Mouse (Mus musculus) embryonic facial prominence, embryonic 10.5 days (tissue): ENCODE results near the gene Gpc6. TPM values are rescaled to one million over a fixed set of nuclear protein-coding genes. Genes with fewer than 3 reads are reported as not detected.

ENCODE experiments used
- DNase-seq: peaks from one replicate; pipeline ENCODE4 v3.0.0-alpha.2; 2017; ENCODE audit warnings: low spot score
- H3K27ac ChIP-seq: fragments of 300-500 bp; sonication (generic); replicated peaks from 2 replicates; pipeline ENCODE4 v1.5.1; 2016; ENCODE audit warnings: mild to moderate bottlenecking
- H3K27me3 ChIP-seq: fragments of 300-500 bp; sonication (generic); replicated peaks from 2 replicates; pipeline ENCODE4 v1.6.1; 2016; ENCODE audit warnings: low read depth, mild to moderate bottlenecking; ENCODE audit not compliant: poor library complexity, severe bottlenecking
- H3K36me3 ChIP-seq: fragments of 300-500 bp; sonication (generic); replicated peaks from 2 replicates; pipeline ENCODE4 v1.6.1; 2016; ENCODE audit warnings: mild to moderate bottlenecking, moderate library complexity
- H3K4me1 ChIP-seq: fragments of 300-500 bp; sonication (generic); 2 replicates; pipeline ENCODE4 v1.6.1; 2016
- H3K4me3 ChIP-seq: fragments of 300-500 bp; sonication (generic); 2 replicates; pipeline ENCODE4 v1.5.1; 2016; ENCODE audit warnings: mild to moderate bottlenecking, moderate library complexity
- H3K9me3 ChIP-seq: fragments of 300-500 bp; sonication (generic); 2 replicates; pipeline ENCODE4 v1.6.1; 2016; ENCODE audit warnings: mild to moderate bottlenecking
- WGBS: fragments of 180-500 bp; shearing (Covaris S2); methylation state at CpG from one replicate; pipeline ENCODE4 v1.1.7; 2016; 5-methylcytosine and 5-hydroxymethylcytosine counted together
- polyA plus RNA-seq: library from polyadenylated mRNA; unstranded; fragments of >200 nt; fragmentation: Nextera tagmentation; extraction: Ambion mirVana; gene quantifications from 2 replicates; pipeline ENCODE4 v1.2.1, GENCODE M21; 2016

Gene Gpc6
- 41.4 and 42.9 TPM in 2 replicates for polyA plus RNA-seq

DNA sequence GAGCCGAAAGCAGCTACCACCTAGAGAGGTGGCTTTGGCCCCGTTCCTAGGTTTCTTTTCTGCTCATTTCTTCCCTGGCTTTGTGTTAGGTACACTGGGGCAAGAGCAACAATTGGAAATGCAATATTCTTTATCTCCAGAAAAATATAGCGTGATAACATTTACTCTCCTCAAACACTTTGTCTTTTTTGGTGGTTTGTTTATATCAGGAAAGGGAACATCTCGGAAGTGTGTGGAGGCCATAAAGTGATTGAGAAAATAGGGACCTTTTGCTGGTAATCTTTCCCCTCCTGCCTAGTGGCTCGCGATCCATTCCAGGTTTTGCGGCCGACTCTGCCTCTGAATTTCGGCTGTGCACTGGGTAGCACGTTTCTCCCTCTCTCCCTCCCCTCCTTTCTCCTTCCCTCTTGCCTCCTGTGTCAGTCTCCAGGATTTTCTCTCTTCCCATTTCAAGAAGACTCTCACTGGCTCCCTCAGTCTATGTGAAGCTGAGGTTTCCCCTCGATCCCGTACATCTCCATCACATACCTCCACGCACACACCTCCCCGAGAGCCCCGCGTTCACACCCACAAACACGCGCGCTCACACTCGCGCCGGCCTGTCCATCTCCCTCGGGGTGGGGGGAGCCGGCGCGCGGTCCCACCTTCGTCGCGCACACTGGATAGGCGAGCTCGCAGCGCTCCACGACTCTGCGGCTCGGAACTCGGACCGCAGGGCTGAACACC, at the start of gene Gpc6:
Gene Gpc6, plus strand, starts transcription at position 440 of the 726 bp plus-strand sequence.
- peak within 1 kb of the TSS; percentile 90 for H3K4me3 ChIP-seq
- H3K9me3 ChIP-seq: no peaks in the 10 kb centered on the region
- no peaks in the 10 kb centered on the region for H3K36me3 ChIP-seq
- H3K27ac ChIP-seq: peak within 1 kb of the TSS; percentile 97
- H3K4me1 ChIP-seq: peaks cover 24% of the 10 kb centered on the region
- WGBS: under 1% methylated on average over 38 of the region's 38 CpGs
- DNase-seq: peak; percentile 92
- H3K27me3 ChIP-seq: no peaks in the 10 kb centered on the region

- Histone ChIP-seq H3K4me3 (no peak overlapping the region), H3K9me3 (no peaks in the 10 kb centered on the region), H3K4me1 (no peaks in the 10 kb centered on the region), H3K36me3 (no peaks in the 10 kb centered on the region), H3K27ac (no peak overlapping the region), H3K27me3 (no peaks in the 10 kb centered on the region)
- WGBS: 66% methylated on average over 7 of the region's 7 CpGs
- no peak for DNase-seq
Observed at GRCm38 (mm10) chr14:116882480-116883044, 42.6 kb upstream of the Gpc6 start.

DNA sequence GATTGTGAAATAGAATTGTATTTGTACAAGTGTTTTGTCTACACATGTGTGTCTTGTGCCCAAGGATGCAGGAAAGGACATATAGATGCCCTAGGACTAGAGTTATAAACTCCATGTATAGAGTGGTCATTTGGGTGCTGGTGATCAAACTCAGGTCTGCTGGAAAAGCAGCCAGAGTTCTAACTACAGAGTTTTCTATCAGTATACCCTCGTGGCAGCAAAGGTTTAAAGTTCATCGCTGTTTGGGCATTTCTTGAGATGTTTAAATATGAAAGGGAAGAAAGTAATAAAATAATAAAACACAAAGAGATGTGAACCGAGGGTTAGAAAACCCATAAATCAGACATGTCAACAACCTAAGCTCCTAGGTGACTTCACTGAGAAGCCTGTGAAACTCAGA, 30.8 kb upstream of the Gpc6 start:
- no peak overlapping the region for H3K4me3 ChIP-seq
- H3K27ac ChIP-seq: no peak overlapping the region
- no peaks in the 10 kb centered on the region for H3K27me3 ChIP-seq
- H3K36me3 ChIP-seq: no peaks in the 10 kb centered on the region
- no peaks in the 10 kb centered on the region for H3K9me3 ChIP-seq
- no peak for DNase-seq
- H3K4me1 ChIP-seq: no peaks in the 10 kb centered on the region
- 76% methylated on average over 3 of the region's 3 CpGs for WGBS

- WGBS: 47% methylated on average over 1 of the region's 1 CpGs
- Histone ChIP-seq H3K4me3 (no peak overlapping the region), H3K9me3 (no peaks in the 10 kb centered on the region), H3K36me3 (no peaks in the 10 kb centered on the region), H3K27me3 (no peaks in the 10 kb centered on the region), H3K27ac (no peak overlapping the region), H3K4me1 (no peaks in the 10 kb centered on the region)
- DNase-seq: no peak
Observed at GRCm38 (mm10) chr14:116897971-116898370, 27.1 kb upstream of the Gpc6 start.

GRCm38 (mm10) chr14:116911768-116912167, 13.3 kb upstream of the Gpc6 start:
- Histone ChIP-seq H3K9me3 (no peaks in the 10 kb centered on the region), H3K27ac (no peak overlapping the region), H3K4me1 (peaks cover 2% of the 10 kb centered on the region), H3K4me3 (no peak overlapping the region), H3K36me3 (no peaks in the 10 kb centered on the region), H3K27me3 (no peaks in the 10 kb centered on the region)
- 91% methylated on average over 1 of the region's 1 CpGs for WGBS
- no peak for DNase-seq

DNA sequence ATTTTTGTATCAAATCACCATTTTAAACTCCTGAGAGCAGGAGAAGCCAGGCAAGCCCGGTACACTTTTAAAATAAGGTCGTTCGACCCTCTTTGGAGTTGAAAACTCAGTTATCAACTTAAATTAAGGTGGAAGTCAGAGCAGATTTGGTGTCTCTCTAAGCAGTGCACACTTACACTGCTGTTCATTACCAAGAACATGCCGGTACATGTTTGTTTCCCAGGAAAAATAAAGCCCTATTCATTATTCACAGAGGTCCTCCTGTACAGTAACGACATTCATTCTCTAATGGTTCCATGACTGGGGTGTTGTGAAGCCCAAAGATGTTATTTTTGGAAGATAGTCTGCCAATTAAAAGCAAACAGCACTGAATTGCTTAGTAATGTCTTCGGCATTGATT, 8.2 kb upstream of the Gpc6 start:
- no peak for DNase-seq
- H3K27me3 ChIP-seq: no peaks in the 10 kb centered on the region
- peaks cover 7% of the 10 kb centered on the region for H3K4me1 ChIP-seq
- WGBS: 52% methylated on average over 6 of the region's 6 CpGs
- H3K36me3 ChIP-seq: no peaks in the 10 kb centered on the region
- H3K4me3 ChIP-seq: no peak overlapping the region
- no peaks in the 10 kb centered on the region for H3K9me3 ChIP-seq
- no peak overlapping the region for H3K27ac ChIP-seq

DNA sequence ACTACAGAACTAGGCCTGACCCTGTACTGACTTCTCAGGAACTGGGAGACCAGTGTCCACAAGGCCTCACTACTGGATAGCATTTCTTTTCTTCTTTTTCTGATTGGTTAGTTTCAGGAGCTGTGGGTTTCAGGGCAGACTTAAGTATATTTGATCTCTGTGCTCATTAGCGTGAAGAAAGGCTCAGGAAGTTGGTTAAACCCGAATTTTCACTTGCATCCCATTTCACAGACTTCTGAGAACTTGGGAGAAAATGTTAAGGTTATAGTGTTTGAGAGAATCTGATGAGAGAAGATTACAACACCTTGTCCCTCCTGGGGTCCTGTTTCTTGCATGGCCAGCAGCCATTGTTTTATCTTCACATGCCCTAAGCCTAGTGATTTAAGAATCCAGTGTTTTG, 849 bp upstream of the Gpc6 start:
- Histone ChIP-seq H3K4me1 (peaks cover 24% of the 10 kb centered on the region), H3K27ac (peak overlapping the region; percentile 97), H3K27me3 (no peaks in the 10 kb centered on the region), H3K4me3 (peak overlapping the region; percentile 90), H3K9me3 (no peaks in the 10 kb centered on the region), H3K36me3 (no peaks in the 10 kb centered on the region)
- no peak for DNase-seq
- WGBS: 15% methylated on average over 2 of the region's 2 CpGs

GRCm38 (mm10) chr14:116925691-116926403, 732 bp downstream of the Gpc6 start:
- H3K36me3 ChIP-seq: no peaks in the 10 kb centered on the region
- H3K4me1 ChIP-seq: peaks cover 24% of the 10 kb centered on the region
- H3K4me3 ChIP-seq: peak overlapping the region; percentile 90
- WGBS: under 1% methylated on average over 58 of the region's 58 CpGs
- peak; percentile 80 for DNase-seq
- H3K9me3 ChIP-seq: no peaks in the 10 kb centered on the region
- peak overlapping the region; percentile 97 for H3K27ac ChIP-seq
- H3K27me3 ChIP-seq: no peaks in the 10 kb centered on the region

GRCm38 (mm10) chr14:116926404-116927171, 1.5 kb downstream of the Gpc6 start:
- Histone ChIP-seq H3K9me3 (no peaks in the 10 kb centered on the region), H3K27ac (peak overlapping the region; percentile 97), H3K4me1 (peaks cover 24% of the 10 kb centered on the region), H3K36me3 (no peaks in the 10 kb centered on the region), H3K4me3 (peak overlapping the region; percentile 90), H3K27me3 (no peaks in the 10 kb centered on the region)
- under 1% methylated on average over 52 of the region's 52 CpGs for WGBS
- peak; percentile 91 for DNase-seq

DNA sequence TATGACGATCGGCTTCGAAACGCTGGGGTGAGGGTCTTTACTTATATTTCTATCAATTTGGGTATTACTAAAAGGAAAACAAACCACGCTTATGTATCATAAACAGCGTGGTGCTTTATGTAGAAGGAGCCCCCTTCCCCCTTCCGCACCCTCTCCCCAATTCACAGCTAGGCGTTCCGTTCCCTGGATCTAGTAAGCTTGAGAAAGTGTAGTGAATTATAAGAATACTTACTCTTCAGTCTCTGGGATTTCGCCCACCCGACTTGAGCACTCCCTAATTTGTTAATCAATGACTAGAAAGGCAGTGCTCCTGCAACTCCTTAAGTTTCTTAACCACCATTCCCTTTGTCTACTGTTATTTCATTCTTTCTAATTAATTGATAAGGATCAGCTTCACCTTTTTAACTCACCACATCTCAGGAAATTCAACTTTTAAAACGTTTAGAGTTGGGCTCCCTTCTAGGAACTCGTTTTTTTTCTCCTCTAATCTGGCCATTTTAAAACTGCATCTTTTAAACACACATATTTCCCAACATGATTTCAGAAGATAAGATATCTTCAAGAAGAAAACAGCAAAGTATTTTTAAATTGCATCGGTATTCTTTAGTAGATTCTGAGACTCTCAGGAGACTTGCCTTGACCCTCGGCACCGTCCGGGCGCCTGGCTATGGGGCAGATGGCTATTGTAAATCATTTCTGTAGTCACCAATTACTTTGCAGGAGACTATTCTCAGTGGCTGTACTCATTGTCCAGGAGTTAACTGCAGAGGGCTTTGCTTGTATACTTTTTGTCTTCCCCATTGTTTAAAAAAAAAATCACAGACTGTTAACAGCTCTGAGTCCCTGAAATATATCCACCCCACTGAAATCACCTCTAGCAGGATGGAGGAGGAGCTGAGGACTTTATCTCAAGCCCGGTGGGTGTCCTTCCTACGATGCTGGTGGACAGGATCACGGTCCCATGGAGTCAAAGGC, 2.5 kb downstream of the Gpc6 start:
- H3K9me3 ChIP-seq: no peaks in the 10 kb centered on the region
- H3K36me3 ChIP-seq: no peaks in the 10 kb centered on the region
- H3K27me3 ChIP-seq: no peaks in the 10 kb centered on the region
- peak overlapping the region; percentile 90 for H3K4me3 ChIP-seq
- DNase-seq: peak; percentile 34
- peaks cover 28% of the 10 kb centered on the region for H3K4me1 ChIP-seq
- WGBS: under 1% methylated on average over 21 of the region's 21 CpGs
- peak overlapping the region; percentile 97 for H3K27ac ChIP-seq

GRCm38 (mm10) chr14:116928395-116928794, 3.3 kb downstream of the Gpc6 start:
- WGBS: 60% methylated on average over 2 of the region's 2 CpGs
- Histone ChIP-seq H3K36me3 (no peaks in the 10 kb centered on the region), H3K9me3 (no peaks in the 10 kb centered on the region), H3K4me1 (peaks cover 30% of the 10 kb centered on the region), H3K27ac (peak overlapping the region; percentile 97), H3K27me3 (no peaks in the 10 kb centered on the region), H3K4me3 (peak overlapping the region; percentile 90)
- no peak for DNase-seq
